Mouse (Mus musculus) lung, postnatal 0 days (tissue): ENCODE measurements around the gene Ntrk1.

Experiments used
- CTCF ChIP-seq: IDR thresholded peaks from 2 replicates; pipeline ENCODE4 v1.5.1; 2016; ENCODE audit warnings: antibody characterized with exemption, mild to moderate bottlenecking
- EP300 ChIP-seq: IDR thresholded peaks from 2 replicates; pipeline ENCODE4 v1.6.1; 2016; ENCODE audit warnings: antibody characterized with exemption, mild to moderate bottlenecking, control low read depth

DNA sequence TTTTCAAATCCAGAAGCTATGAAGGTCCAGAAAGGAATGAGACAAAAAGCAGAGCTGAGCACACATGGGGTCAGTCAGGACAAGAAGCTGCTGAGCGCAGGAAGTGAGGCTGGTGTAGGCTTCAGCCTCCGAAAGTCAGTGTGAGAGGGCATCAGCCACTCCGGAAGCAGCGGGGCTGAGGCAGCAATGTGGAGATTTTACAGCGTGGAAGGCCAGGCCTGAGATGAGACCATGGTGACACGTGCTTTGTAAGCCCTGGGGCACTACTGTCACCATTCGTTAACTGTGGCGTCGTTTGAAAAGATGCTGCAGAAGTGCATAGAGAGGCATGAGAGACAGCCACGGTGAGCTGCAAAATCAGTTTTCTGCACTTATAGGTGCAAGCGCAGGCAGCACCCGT is 23.3 kb upstream of the Ntrk1 start:
- TF ChIP-seq CTCF = no peak
- no peak for TF ChIP-seq EP300
